Mouse (Mus musculus) thymus, postnatal 14 days (tissue): ENCODE data around the gene Lat2.

ENCODE experiments used
- DNase-seq: peaks from one replicate; pipeline ENCODE4 v3.0.0; 2021

Lat2 gene

GRCm38 (mm10) chr5:134611810-134612521 lies 2.9 kb downstream of the Lat2 start:
- DNase-seq, result no peak

- DNase-seq, result no peak
Measured at GRCm38 (mm10) chr5:134609916-134610643, 4.7 kb downstream of the Lat2 start.

GRCm38 (mm10) chr5:134607121-134607520 lies 7.7 kb downstream of the Lat2 start:
- peak; percentile 18 for DNase-seq

GRCm38 (mm10) chr5:134606314-134606713 lies 8.5 kb downstream of the Lat2 start:
- peak; percentile 21 for DNase-seq

GRCm38 (mm10) chr5:134604376-134604775 lies 10.4 kb downstream of the Lat2 start:
- DNase-seq, result no peak

GRCm38 (mm10) chr5:134597711-134598110 lies 17.1 kb downstream of the Lat2 start:
- DNase-seq, result no peak

- DNase-seq, result no peak
Measured at GRCm38 (mm10) chr5:134593093-134593492, 21.7 kb downstream of the Lat2 start.

GRCm38 (mm10) chr5:134592026-134592581 lies 22.7 kb downstream of the Lat2 start:
- no peak for DNase-seq

GRCm38 (mm10) chr5:134589900-134590299 lies 24.9 kb downstream of the Lat2 start:
- no peak for DNase-seq

- no peak for DNase-seq
Measured at GRCm38 (mm10) chr5:134584798-134585197, 30.0 kb downstream of the Lat2 start.

- DNase-seq, result no peak
Measured at GRCm38 (mm10) chr5:134583884-134584213, 31.0 kb downstream of the Lat2 start.

- DNase-seq, result peak; percentile 16
Measured at GRCm38 (mm10) chr5:134583006-134583883, 31.6 kb downstream of the Lat2 start.

- peak; percentile 98 for DNase-seq
Measured at GRCm38 (mm10) chr5:134582221-134582907, 32.5 kb downstream of the Lat2 start.

GRCm38 (mm10) chr5:134581146-134581545 lies 33.7 kb downstream of the Lat2 start, which contains the start of gene Rfc2:
TSS of gene Rfc2 (plus strand) at chr5:134581366.
- DNase-seq, result no peak

- no peak for DNase-seq
Measured at GRCm38 (mm10) chr5:134579135-134579534, 35.7 kb downstream of the Lat2 start.

- no peak for DNase-seq
Measured at GRCm38 (mm10) chr5:134577534-134577933, 37.3 kb downstream of the Lat2 start.

GRCm38 (mm10) chr5:134576517-134577220 lies 38.2 kb downstream of the Lat2 start:
- no peak for DNase-seq

- no peak for DNase-seq
Measured at GRCm38 (mm10) chr5:134575833-134576232, 39.0 kb downstream of the Lat2 start.

- no peak for DNase-seq
Measured at GRCm38 (mm10) chr5:134572508-134573214, 42.2 kb downstream of the Lat2 start.

GRCm38 (mm10) chr5:134571730-134572507 lies 42.9 kb downstream of the Lat2 start:
- peak; percentile 31 for DNase-seq
